Mouse (Mus musculus) 3134 (cell line): ENCODE data around the gene Hist2h3c2.
"Not testable (repeated sequence)": the region's sequence is repeated elsewhere in the genome, so short reads cannot be mapped to it uniquely, and the experiment has no call there.

Source experiments
- DNase-seq: peaks from one replicate; pipeline ENCODE4 v3.0.0-alpha.2; 2011; ENCODE audit warnings: low spot score; ENCODE audit not compliant: insufficient read length; ENCODE audit errors: extremely low read depth

The Hist2h3c2 gene

DNA sequence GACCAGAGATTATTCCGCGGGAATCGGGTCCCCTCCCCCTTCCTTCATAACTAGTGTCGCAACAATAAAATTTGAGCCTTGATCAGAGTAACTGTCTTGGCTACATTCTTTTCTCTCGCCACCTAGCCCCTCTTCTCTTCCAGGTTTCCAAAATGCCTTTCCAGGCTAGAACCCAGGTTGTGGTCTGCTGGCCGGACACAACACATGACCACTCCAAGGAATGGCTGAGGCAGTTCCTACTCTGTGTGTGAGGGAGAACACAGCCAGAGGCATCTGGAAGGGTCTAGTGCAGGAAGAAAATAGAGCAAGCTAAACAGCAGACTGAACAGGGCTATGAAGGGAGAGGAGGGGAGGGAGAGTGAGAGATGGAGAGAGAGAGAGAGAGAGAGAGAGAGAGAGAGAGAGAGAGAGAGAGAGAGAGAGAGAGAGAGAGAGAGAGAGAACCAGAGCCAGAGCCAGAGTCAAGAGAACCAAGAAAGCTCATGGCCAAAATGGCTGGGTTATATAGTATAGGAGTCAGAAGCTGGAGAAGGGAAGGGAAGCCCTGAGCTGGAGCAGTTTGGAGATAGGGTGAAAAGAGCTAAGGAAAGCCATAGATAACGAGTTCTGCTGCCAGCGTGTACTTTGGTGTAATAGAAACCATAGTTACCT lies 40.2 kb downstream of the Hist2h3c2 start:
- not testable (repeated sequence) for DNase-seq

- no peak for DNase-seq
These were observed 40.7 kb downstream of the Hist2h3c2 start for GRCm38 (mm10) chr3:96198181-96198580.

GRCm38 (mm10) chr3:96197129-96197749 lies 41.7 kb downstream of the Hist2h3c2 start:
- DNase-seq: peak; percentile 75

DNA sequence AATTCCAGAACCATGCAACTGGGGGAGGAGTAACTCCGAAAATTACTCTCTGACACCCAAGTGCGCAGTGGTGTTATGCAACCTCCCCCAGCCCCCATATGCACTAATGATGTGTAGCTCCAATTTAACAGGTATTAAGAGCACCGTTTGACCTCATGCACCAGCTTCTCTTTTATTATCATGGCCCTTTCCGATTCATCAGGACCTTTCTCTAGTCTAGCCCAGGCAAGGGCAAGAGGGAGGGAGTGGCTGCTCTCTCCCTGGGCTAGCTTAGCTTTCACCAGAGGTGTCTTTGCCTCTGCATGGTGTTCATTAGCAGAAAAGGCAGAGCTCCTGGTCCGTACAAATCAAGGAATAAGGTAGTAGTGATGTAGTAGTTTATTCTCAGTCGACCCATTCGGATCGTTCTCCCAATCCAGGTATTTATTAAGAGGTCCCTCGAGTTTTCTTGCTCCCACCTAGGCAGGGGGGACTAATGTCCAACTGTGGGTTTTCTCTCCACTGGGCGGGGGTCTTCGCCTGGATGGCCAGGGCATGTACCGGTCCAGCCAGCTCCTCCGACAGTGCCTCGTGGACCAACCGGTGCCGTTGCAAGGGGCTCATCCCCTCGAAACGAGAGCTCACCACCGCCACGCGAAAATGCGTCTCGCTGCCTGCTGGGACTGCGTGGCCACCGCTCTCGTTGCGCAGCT lies 42.3 kb downstream of the Hist2h3c2 start:
- no peak for DNase-seq

DNA sequence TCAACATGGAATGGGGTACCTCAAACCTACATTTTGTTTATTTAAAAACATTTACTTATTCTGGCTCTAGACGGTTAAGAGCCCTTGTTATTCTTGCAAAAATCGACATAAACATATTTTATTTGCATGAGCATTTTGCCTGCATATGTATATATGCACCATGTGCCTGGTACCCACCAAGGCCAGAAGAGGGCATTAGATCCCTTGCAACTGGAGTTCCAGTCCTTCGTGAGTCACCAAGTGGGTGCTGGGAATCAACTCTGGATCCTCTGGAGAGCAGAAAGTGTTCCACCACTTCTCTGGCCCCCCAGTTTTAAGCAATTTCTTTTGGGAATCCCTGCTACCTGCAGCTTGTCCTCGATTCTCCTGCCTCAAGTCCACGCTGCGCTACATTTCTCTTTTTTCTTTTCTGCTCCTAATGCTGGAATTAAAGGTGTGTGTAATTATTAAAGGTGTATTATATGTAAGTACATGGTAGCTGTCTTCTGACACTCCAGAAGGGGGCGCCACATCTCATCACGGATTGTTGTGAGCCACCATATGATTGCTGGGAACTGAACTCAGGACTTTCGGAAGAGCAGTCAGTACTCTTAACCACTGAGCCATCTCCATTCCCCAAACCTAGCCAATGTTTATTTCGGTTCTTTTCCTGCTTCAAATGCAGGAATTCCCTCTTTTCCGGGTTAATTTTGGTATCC lies 43.2 kb downstream of the Hist2h3c2 start:
- no peak for DNase-seq

DNA sequence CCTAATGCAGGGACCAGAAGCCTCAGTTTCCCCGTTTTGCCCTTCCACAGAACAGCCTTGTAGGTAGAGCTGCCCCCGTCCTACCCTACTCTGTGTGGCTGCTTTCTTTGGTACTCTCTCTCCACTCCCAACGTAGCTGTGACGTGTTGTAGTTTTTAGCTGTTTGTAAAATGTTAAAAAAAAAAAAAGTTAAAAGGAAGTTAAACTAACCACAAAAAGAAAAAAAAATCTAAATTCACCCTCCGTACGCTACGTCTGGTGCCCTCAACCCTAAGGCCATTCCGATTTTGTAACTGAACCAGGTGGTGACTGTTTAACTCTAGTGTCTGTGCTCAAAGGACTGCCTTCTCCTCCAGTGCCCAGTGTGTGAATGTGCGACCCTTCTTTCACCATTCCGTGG lies 44.0 kb downstream of the Hist2h3c2 start:
- no peak for DNase-seq

- DNase-seq: no peak
These were observed 46.0 kb downstream of the Hist2h3c2 start for GRCm38 (mm10) chr3:96192977-96193376.
